Mouse (Mus musculus) ES-E14 (cell line): ENCODE results near the gene Sh3d21. TPM values are rescaled to one million over a fixed set of nuclear protein-coding genes. Genes with fewer than 3 reads are reported as not detected.

Experiments
- DNase-seq: peaks from one replicate; pipeline ENCODE4 v3.0.0-alpha.2; 2013; ENCODE audit warnings: low read depth, low spot score
- H3K27ac ChIP-seq: 2 replicates; pipeline ENCODE4 v1.5.1; 2012; ENCODE audit warnings: low read depth, mild to moderate bottlenecking, low read length, moderate library complexity, mixed read lengths; ENCODE audit not compliant: poor library complexity, insufficient read depth, severe bottlenecking
- H3K36me3 ChIP-seq: 2 replicates; pipeline ENCODE4 v1.6.1; 2012; ENCODE audit warnings: mild to moderate bottlenecking, low read length, moderate library complexity, mixed read lengths; ENCODE audit not compliant: control insufficient read depth, poor library complexity, insufficient read depth, severe bottlenecking
- H3K4me1 ChIP-seq, 2 experiments: fragments of 150-350 bp in 1 of 2; sonication (generic) in 1 of 2; 2 replicates each; pipeline ENCODE4 v1.6.1; 2012; ENCODE audit warnings: low read length in 2 of 2, mild to moderate bottlenecking in 1 of 2, mixed read lengths in 1 of 2; ENCODE audit not compliant: control insufficient read depth in 2 of 2, insufficient read depth in 2 of 2, poor library complexity in 1 of 2
- H3K4me3 ChIP-seq, 2 experiments: fragments of 150-350 bp in 1 of 2; sonication (generic) in 1 of 2; 2 replicates each; pipeline ENCODE4 v1.5.1; 2012; ENCODE audit warnings: low read length in 2 of 2, low read depth in 1 of 2, mild to moderate bottlenecking in 1 of 2, mixed read lengths in 1 of 2; ENCODE audit not compliant: insufficient read depth in 1 of 2, poor library complexity in 1 of 2, severe bottlenecking in 1 of 2
- H3K9ac ChIP-seq: 2 replicates; pipeline ENCODE4 v1.6.1; 2012; ENCODE audit warnings: low read depth, mild to moderate bottlenecking, low read length, mixed read lengths; ENCODE audit not compliant: poor library complexity, insufficient read depth, severe bottlenecking
- H3K9me3 ChIP-seq: fragments of 150-350 bp; sonication (generic); 2 replicates; pipeline ENCODE4 v1.6.1; 2012; ENCODE audit warnings: low read depth, mild to moderate bottlenecking, low read length; ENCODE audit not compliant: control insufficient read depth, insufficient read depth
- CHD2 ChIP-seq: IDR thresholded peaks from 2 replicates; pipeline ENCODE4 v1.6.1; 2014; ENCODE audit warnings: mild to moderate bottlenecking, low read depth, low read length, inconsistent platforms
- HCFC1 ChIP-seq: IDR thresholded peaks from 2 replicates; pipeline ENCODE4 v1.6.1; 2012; ENCODE audit warnings: low read length, inconsistent platforms, borderline replicate concordance; ENCODE audit not compliant: insufficient read depth
- MAFK ChIP-seq: IDR thresholded peaks from 2 replicates; pipeline ENCODE4 v1.6.1; 2014; ENCODE audit warnings: mild to moderate bottlenecking, low read depth, low read length, inconsistent platforms; ENCODE audit not compliant: insufficient read depth
- ZC3H11A ChIP-seq: IDR thresholded peaks from 2 replicates; pipeline ENCODE4 v1.6.1; 2012; ENCODE audit warnings: low read depth, mild to moderate bottlenecking, inconsistent platforms, low read length, borderline replicate concordance
- ZNF384 ChIP-seq: IDR thresholded peaks from 2 replicates; pipeline ENCODE4 v1.6.1; 2012; ENCODE audit warnings: low read depth, low read length, inconsistent platforms
- in situ Hi-C, 2 experiments: fragments of 600-800 bp; cut with MboI; formaldehyde crosslinking; loops; one replicate each; pipeline ENCODE4 v1.15.1; 2025; ENCODE audit warnings: low sequenced_read_pairs in 2 of 2, inconsistent platforms in 1 of 2; ENCODE audit not compliant: unreplicated experiment in 2 of 2
- total RNA-seq: library from RNA; depleted of rRNA; stranded (reverse); fragments of 300-350 nt; gene quantifications from 2 replicates; pipeline ENCODE4 v1.2.3, GENCODE M21; 2012

The Sh3d21 gene
- total RNA-seq, 1 experiment = 2.4 TPM

GRCm38 (mm10) chr4:126105131-126105783, 58.0 kb downstream of the Sh3d21 start:
- TF ChIP-seq ZC3H11A (no peak), ZNF384 (no peak), HCFC1 (no peak), MAFK (no peak)
- no peaks in the 10 kb centered on the region; the same call in 1 of the 2 replicates for H3K36me3 ChIP-seq
- in situ Hi-C loops = no loop called here
- H3K27ac ChIP-seq = no peak overlapping the region
- H3K9me3 ChIP-seq = no peaks in the 10 kb centered on the region
- H3K9ac ChIP-seq = no peak overlapping the region
- no peak for DNase-seq
- H3K4me1 ChIP-seq = peaks cover 16 to 25% of the 10 kb centered on the region in 2 experiments
- H3K4me3 ChIP-seq = peak overlapping the region in 1 of 2 experiments; percentile 94; a peak in 1 of 4 replicates

- no peaks in the 10 kb centered on the region for H3K9me3 ChIP-seq
- peaks cover 2% of the 10 kb centered on the region; the same call in 1 of the 2 replicates for H3K36me3 ChIP-seq
- peak overlapping the region; percentile 76 for H3K9ac ChIP-seq
- peak overlapping the region; percentile 20; the same call in 1 of the 2 replicates for H3K27ac ChIP-seq
- DNase-seq = no peak
- peaks cover 16 to 20% of the 10 kb centered on the region in 2 experiments; a peak in 3 of 4 replicates for H3K4me1 ChIP-seq
- peak overlapping the region; percentile 84 to 94 for H3K4me3 ChIP-seq
- TF ChIP-seq ZNF384 = no peak
- no peak for TF ChIP-seq MAFK
- TF ChIP-seq ZC3H11A = no peak
- no peak for TF ChIP-seq HCFC1
- no peak for TF ChIP-seq CHD2
- in situ Hi-C loops = no loop called here
Observed at GRCm38 (mm10) chr4:126104261-126105075, 58.8 kb downstream of the Sh3d21 start.

GRCm38 (mm10) chr4:126103590-126104068, 59.7 kb downstream of the Sh3d21 start, which contains the start of gene Stk40:
Gene Stk40 (plus strand): TSS chr4:126103957.
- Histone ChIP-seq H3K36me3 (peaks cover 6% of the 10 kb centered on the region; the same call in 1 of the 2 replicates), H3K4me3 (peak within 1 kb of the TSS; percentile 84 to 94), H3K4me1 (peaks cover 12 to 17% of the 10 kb centered on the region in 2 experiments; a peak in 3 of 4 replicates), H3K27ac (peak within 1 kb of the TSS; percentile 81), H3K9ac (peak within 1 kb of the TSS; percentile 76), H3K9me3 (no peaks in the 10 kb centered on the region)
- peak; percentile 98 for DNase-seq
- TF ChIP-seq CHD2 (peak; percentile 23; the same call in 1 of the 2 replicates), HCFC1 (peak; percentile 80; the same call in 1 of the 2 replicates), ZNF384 (no peak)
- in situ Hi-C loops = no loop called here

GRCm38 (mm10) chr4:126103057-126103581, 60.2 kb downstream of the Sh3d21 start:
- Histone ChIP-seq H3K9me3 (no peaks in the 10 kb centered on the region), H3K4me1 (peaks cover 11 to 15% of the 10 kb centered on the region in 2 experiments; a peak in 3 of 4 replicates), H3K4me3 (peak overlapping the region; percentile 56 to 94), H3K27ac (peak overlapping the region; percentile 81), H3K9ac (peak overlapping the region; percentile 65), H3K36me3 (peaks cover 10% of the 10 kb centered on the region; the same call in 1 of the 2 replicates)
- peak; percentile 80; the same call in 1 of the 2 replicates for TF ChIP-seq MAFK
- 0 out of 2 replicates have a peak, but pooled peaks have one; percentile 22 for TF ChIP-seq CHD2
- no peak for TF ChIP-seq ZNF384
- DNase-seq = no peak
- in situ Hi-C loops = no loop called here
